Mouse (Mus musculus) liver, embryonic 14.5 days (tissue): ENCODE data around the gene Nup153.

Experiments used
- CTCF ChIP-seq: IDR thresholded peaks from 2 replicates; pipeline ENCODE4 v1.5.1; 2016; ENCODE audit warnings: antibody characterized with exemption, low read depth, control low read depth
- EP300 ChIP-seq: IDR thresholded peaks from 2 replicates; pipeline ENCODE4 v1.6.1; 2016; ENCODE audit warnings: antibody characterized with exemption, low read depth

GRCm38 (mm10) chr13:46713486-46713885, 14.3 kb downstream of the Nup153 start:
- TF ChIP-seq EP300 (no peak), CTCF (no peak)
